Mouse (Mus musculus): ENCODE measurements at regions not wholly inside any gene's neighbourhood (a gene's known extent, or its start where the extent isn't known, plus 50 kb on each side); places are given as distances from the start of the nearest gene placed in this dataset.

- no peak for ATAC-seq (ENCODE audit: insufficient number of reproducible peaks, insufficient read depth, low FRiP score, low read depth)
- Histone ChIP-seq H3K4me2 (ENCODE audit: low read length) (no peak overlapping the region), H3K9ac (ENCODE audit: low read length) (no peak overlapping the region), H3K9me3 (ENCODE audit: control insufficient read depth, low read length) (no peaks in the 10 kb centered on the region), H3K4me1 (ENCODE audit: control insufficient read depth in 2 of 2, insufficient read depth in 2 of 2, low read length in 2 of 2) (peaks cover 6% of the 10 kb centered on the region in 2 experiments), H3K4me3 (ENCODE audit: control insufficient read depth in 1 of 2, insufficient read depth in 1 of 2, low read depth in 1 of 2, low read length in 2 of 2) (no peak overlapping the region), H3K27me3 (ENCODE audit: control insufficient read depth, insufficient read depth, low read length) (no peaks in the 10 kb centered on the region), H3K36me3 (ENCODE audit: control insufficient read depth, insufficient read depth, low read length) (no peaks in the 10 kb centered on the region), H3K27ac (replicated peaks in 1 of 2; ENCODE audit: control insufficient read depth in 1 of 2, insufficient read depth in 1 of 2, low read depth in 2 of 2, low read length in 2 of 2) (no peak overlapping the region)
- 80% methylated on average over 6 of the region's 6 CpGs for WGBS
Observed at GRCm38 (mm10) chr14:68935303-68935662, 358.8 kb downstream of the Synb start.

GRCm38 (mm10) chr14:68934611-68935302, 359.3 kb downstream of the Synb start:
- peaks cover 6% of the 10 kb centered on the region in 2 experiments for H3K4me1 ChIP-seq (ENCODE audit: control insufficient read depth in 2 of 2, insufficient read depth in 2 of 2, low read length in 2 of 2)
- H3K36me3 ChIP-seq (ENCODE audit: control insufficient read depth, insufficient read depth, low read length) = no peaks in the 10 kb centered on the region
- no peak overlapping the region for H3K9ac ChIP-seq (ENCODE audit: low read length)
- no peaks in the 10 kb centered on the region for H3K9me3 ChIP-seq (ENCODE audit: control insufficient read depth, low read length)
- no peaks in the 10 kb centered on the region for H3K27me3 ChIP-seq (ENCODE audit: control insufficient read depth, insufficient read depth, low read length)
- 29% methylated on average over 12 of the region's 12 CpGs for WGBS
- H3K4me2 ChIP-seq (ENCODE audit: low read length) = peak overlapping the region; percentile 30
- no peak for ATAC-seq (ENCODE audit: insufficient number of reproducible peaks, insufficient read depth, low FRiP score, low read depth)
- H3K27ac ChIP-seq (replicated peaks in 1 of 2; ENCODE audit: control insufficient read depth in 1 of 2, insufficient read depth in 1 of 2, low read depth in 2 of 2, low read length in 2 of 2) = no peak overlapping the region
- no peak overlapping the region for H3K4me3 ChIP-seq (ENCODE audit: control insufficient read depth in 1 of 2, insufficient read depth in 1 of 2, low read depth in 1 of 2, low read length in 2 of 2)

- Histone ChIP-seq H3K9me3 (ENCODE audit: control insufficient read depth, low read length) (no peaks in the 10 kb centered on the region), H3K4me3 (ENCODE audit: control insufficient read depth in 1 of 2, insufficient read depth in 1 of 2, low read depth in 1 of 2, low read length in 2 of 2) (no peak overlapping the region), H3K27ac (replicated peaks in 1 of 2; ENCODE audit: control insufficient read depth in 1 of 2, insufficient read depth in 1 of 2, low read depth in 2 of 2, low read length in 2 of 2) (no peak overlapping the region), H3K4me1 (ENCODE audit: control insufficient read depth in 2 of 2, insufficient read depth in 2 of 2, low read length in 2 of 2) (peaks cover 0 to 5% of the 10 kb centered on the region in 2 experiments; a peak in 2 of 4 replicates), H3K36me3 (ENCODE audit: control insufficient read depth, insufficient read depth, low read length) (no peaks in the 10 kb centered on the region), H3K4me2 (ENCODE audit: low read length) (no peak overlapping the region), H3K9ac (ENCODE audit: low read length) (no peak overlapping the region), H3K27me3 (ENCODE audit: control insufficient read depth, insufficient read depth, low read length) (no peaks in the 10 kb centered on the region)
- WGBS = 48% methylated on average over 4 of the region's 4 CpGs
- no peak for ATAC-seq (ENCODE audit: insufficient number of reproducible peaks, insufficient read depth, low FRiP score, low read depth)
Observed at GRCm38 (mm10) chr14:68927814-68928213, 366.3 kb downstream of the Synb start.

- ATAC-seq (ENCODE audit: insufficient number of reproducible peaks, insufficient read depth, low FRiP score, low read depth) = no peak
Observed at GRCm38 (mm10) chr14:68923054-68923453, 371.0 kb downstream of the Synb start.

GRCm38 (mm10) chr14:68922035-68922434, 372.1 kb downstream of the Synb start:
- no peaks in the 10 kb centered on the region for H3K9me3 ChIP-seq (ENCODE audit: control insufficient read depth, low read length)
- WGBS = 36% methylated on average over 2 of the region's 2 CpGs
- ATAC-seq (ENCODE audit: insufficient number of reproducible peaks, insufficient read depth, low FRiP score, low read depth) = no peak

More at GRCm38 (mm10) chr14:68923054-68923453, 371.0 kb downstream of the Synb start:
- H3K4me2 ChIP-seq (ENCODE audit: low read length) = no peak overlapping the region
- peak overlapping the region in 1 of 2 experiments; percentile 2; a peak in 1 of 4 replicates for H3K27ac ChIP-seq (replicated peaks in 1 of 2; ENCODE audit: control insufficient read depth in 1 of 2, insufficient read depth in 1 of 2, low read depth in 2 of 2, low read length in 2 of 2)
- 0% methylated on average over 2 of the region's 2 CpGs for WGBS
- H3K9ac ChIP-seq (ENCODE audit: low read length) = no peak overlapping the region
- no peaks in the 10 kb centered on the region for H3K9me3 ChIP-seq (ENCODE audit: control insufficient read depth, low read length)
- H3K27me3 ChIP-seq (ENCODE audit: control insufficient read depth, insufficient read depth, low read length) = no peaks in the 10 kb centered on the region
- H3K4me3 ChIP-seq (ENCODE audit: control insufficient read depth in 1 of 2, insufficient read depth in 1 of 2, low read depth in 1 of 2, low read length in 2 of 2) = no peak overlapping the region
- H3K36me3 ChIP-seq (ENCODE audit: control insufficient read depth, insufficient read depth, low read length) = no peaks in the 10 kb centered on the region
- H3K4me1 ChIP-seq (ENCODE audit: control insufficient read depth in 2 of 2, insufficient read depth in 2 of 2, low read length in 2 of 2) = peaks cover 2 to 10% of the 10 kb centered on the region in 2 experiments; a peak in 3 of 4 replicates

GRCm38 (mm10) chr14:68918526-68919045, 375.5 kb downstream of the Synb start:
- Histone ChIP-seq H3K27ac (replicated peaks in 1 of 2; ENCODE audit: control insufficient read depth in 1 of 2, insufficient read depth in 1 of 2, low read depth in 2 of 2, low read length in 2 of 2) (no peak overlapping the region), H3K4me2 (ENCODE audit: low read length) (no peak overlapping the region), H3K9me3 (ENCODE audit: control insufficient read depth, low read length) (no peaks in the 10 kb centered on the region), H3K27me3 (ENCODE audit: control insufficient read depth, insufficient read depth, low read length) (no peaks in the 10 kb centered on the region), H3K4me1 (ENCODE audit: control insufficient read depth in 2 of 2, insufficient read depth in 2 of 2, low read length in 2 of 2) (peaks cover 2 to 10% of the 10 kb centered on the region in 2 experiments; a peak in 3 of 4 replicates), H3K36me3 (ENCODE audit: control insufficient read depth, insufficient read depth, low read length) (no peaks in the 10 kb centered on the region), H3K9ac (ENCODE audit: low read length) (no peak overlapping the region), H3K4me3 (ENCODE audit: control insufficient read depth in 1 of 2, insufficient read depth in 1 of 2, low read depth in 1 of 2, low read length in 2 of 2) (no peak overlapping the region)
- WGBS = 58% methylated on average over 1 of the region's 1 CpGs
- no peak for ATAC-seq (ENCODE audit: insufficient number of reproducible peaks, insufficient read depth, low FRiP score, low read depth)

More at GRCm38 (mm10) chr14:68922035-68922434, 372.1 kb downstream of the Synb start:
- H3K27me3 ChIP-seq (ENCODE audit: control insufficient read depth, insufficient read depth, low read length) = no peaks in the 10 kb centered on the region
- no peak overlapping the region for H3K9ac ChIP-seq (ENCODE audit: low read length)
- no peak overlapping the region for H3K27ac ChIP-seq (replicated peaks in 1 of 2; ENCODE audit: control insufficient read depth in 1 of 2, insufficient read depth in 1 of 2, low read depth in 2 of 2, low read length in 2 of 2)
- no peak overlapping the region for H3K4me3 ChIP-seq (ENCODE audit: control insufficient read depth in 1 of 2, insufficient read depth in 1 of 2, low read depth in 1 of 2, low read length in 2 of 2)
- H3K4me1 ChIP-seq (ENCODE audit: control insufficient read depth in 2 of 2, insufficient read depth in 2 of 2, low read length in 2 of 2) = peaks cover 2 to 10% of the 10 kb centered on the region in 2 experiments; a peak in 3 of 4 replicates
- H3K36me3 ChIP-seq (ENCODE audit: control insufficient read depth, insufficient read depth, low read length) = no peaks in the 10 kb centered on the region
- H3K4me2 ChIP-seq (ENCODE audit: low read length) = no peak overlapping the region

- Histone ChIP-seq H3K9me3 (ENCODE audit: control insufficient read depth, low read length) (no peaks in the 10 kb centered on the region), H3K36me3 (ENCODE audit: control insufficient read depth, insufficient read depth, low read length) (no peaks in the 10 kb centered on the region), H3K9ac (ENCODE audit: low read length) (no peak overlapping the region), H3K4me2 (ENCODE audit: low read length) (no peak overlapping the region), H3K4me3 (ENCODE audit: control insufficient read depth in 1 of 2, insufficient read depth in 1 of 2, low read depth in 1 of 2, low read length in 2 of 2) (no peak overlapping the region), H3K4me1 (ENCODE audit: control insufficient read depth in 2 of 2, insufficient read depth in 2 of 2, low read length in 2 of 2) (no peaks in the 10 kb centered on the region), H3K27ac (replicated peaks in 1 of 2; ENCODE audit: control insufficient read depth in 1 of 2, insufficient read depth in 1 of 2, low read depth in 2 of 2, low read length in 2 of 2) (no peak overlapping the region), H3K27me3 (ENCODE audit: control insufficient read depth, insufficient read depth, low read length) (no peaks in the 10 kb centered on the region)
- 74% methylated on average over 3 of the region's 3 CpGs for WGBS
- ATAC-seq (ENCODE audit: insufficient number of reproducible peaks, insufficient read depth, low FRiP score, low read depth) = no peak
Observed at GRCm38 (mm10) chr14:68899921-68900320, 394.2 kb downstream of the Synb start.
